Mouse (Mus musculus) embryonic fibroblast, embryonic 13.5 days (primary cell): ENCODE measurements around the gene Tcf7. TPM values are rescaled to one million over a fixed set of nuclear protein-coding genes. Genes with fewer than 3 reads are reported as not detected.

Experiments used
- H3K27ac ChIP-seq: 2 replicates; pipeline ENCODE4 v1.5.1; 2012; ENCODE audit warnings: low read length, control low read depth, inconsistent platforms; ENCODE audit not compliant: insufficient read depth
- H3K4me1 ChIP-seq: 2 replicates; pipeline ENCODE4 v1.6.1; 2011; ENCODE audit warnings: low read length; ENCODE audit not compliant: control insufficient read depth, insufficient read depth
- H3K4me3 ChIP-seq: 2 replicates; pipeline ENCODE4 v1.5.1; 2011; ENCODE audit warnings: mild to moderate bottlenecking, control low read depth, low read length; ENCODE audit not compliant: insufficient read depth
- CTCF ChIP-seq: IDR thresholded peaks from 2 replicates; pipeline ENCODE4 v1.5.1; 2011; ENCODE audit warnings: mild to moderate bottlenecking, control low read depth, low read length, moderate library complexity, borderline replicate concordance; ENCODE audit not compliant: insufficient read depth
- POLR2A ChIP-seq: IDR thresholded peaks from 2 replicates; pipeline ENCODE4 v1.6.1; 2011; ENCODE audit warnings: low read depth, mild to moderate bottlenecking, control low read depth, low read length, moderate library complexity
- polyA plus RNA-seq: library from polyadenylated mRNA; stranded (reverse); fragments of >200 nt; gene quantifications from 2 replicates; pipeline ENCODE4 v1.2.4, GENCODE M21; 2011; ENCODE audit warnings: low read depth; ENCODE audit not compliant: missing spikeins, insufficient read length

The Tcf7 gene
- polyA plus RNA-seq, 1 experiment = 2.1 TPM

DNA sequence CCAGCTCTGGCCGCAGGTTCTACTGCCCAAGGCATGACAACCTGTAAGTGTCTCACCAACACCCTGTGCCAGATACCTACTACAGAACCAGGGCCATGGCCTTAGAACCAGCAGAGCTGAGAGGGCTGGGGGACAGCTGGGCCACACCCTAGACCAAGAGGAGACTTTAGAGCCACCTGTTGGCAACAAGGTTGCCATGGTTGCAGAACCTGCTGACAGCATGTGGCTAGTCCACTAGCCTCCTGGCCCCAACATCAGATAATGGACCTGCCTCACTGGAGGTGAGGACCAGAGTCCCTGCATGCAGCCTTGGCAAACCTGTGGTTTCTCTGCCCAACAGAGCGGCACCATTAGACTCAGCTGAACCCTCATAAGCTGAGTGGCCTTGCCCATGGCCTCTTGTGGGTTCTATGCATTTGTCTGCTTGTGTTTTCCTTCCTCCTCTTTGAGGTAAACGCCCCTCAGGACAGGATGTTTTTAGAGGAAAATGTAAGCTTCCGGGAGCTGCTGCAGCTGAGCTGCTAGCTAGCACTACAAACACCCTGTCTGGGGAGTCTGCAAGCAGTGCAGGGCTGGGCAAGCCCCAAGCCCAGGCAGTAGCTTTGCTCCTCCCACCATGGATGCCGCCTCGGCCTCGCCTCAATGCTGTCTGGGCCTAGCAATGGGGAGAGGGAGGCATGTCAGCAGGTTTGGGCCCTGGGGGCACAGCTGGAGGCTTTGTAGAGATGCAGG is 14.5 kb downstream of the Tcf7 start:
- H3K4me1 ChIP-seq = no peaks in the 10 kb centered on the region; the same call in 1 of the 2 replicates
- H3K4me3 ChIP-seq = no peak overlapping the region
- H3K27ac ChIP-seq = no peak overlapping the region
- TF ChIP-seq POLR2A (no peak), CTCF (no peak)

DNA sequence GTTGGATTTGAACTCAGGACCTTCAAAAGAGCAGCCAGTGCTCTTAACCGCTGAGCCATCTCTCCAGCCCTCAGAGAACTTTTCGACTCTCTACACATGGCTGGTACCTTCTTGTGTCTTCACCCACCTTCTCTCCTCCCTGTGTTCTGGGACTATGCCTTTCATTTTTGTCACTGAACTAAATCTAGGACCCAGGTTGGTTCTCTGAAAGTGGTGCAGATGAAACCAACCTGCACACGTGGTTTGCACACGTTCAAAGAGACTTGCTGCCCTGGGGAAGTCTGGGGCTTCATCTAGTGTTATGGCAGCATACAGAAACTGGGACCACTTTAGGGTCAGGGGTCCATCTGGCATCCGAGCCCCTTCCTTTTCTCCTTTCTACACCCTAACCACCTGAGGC is 15.5 kb downstream of the Tcf7 start:
- Histone ChIP-seq H3K4me3 (no peak overlapping the region), H3K4me1 (no peaks in the 10 kb centered on the region), H3K27ac (no peak overlapping the region)
- no peak for TF ChIP-seq POLR2A
- TF ChIP-seq CTCF = no peak

DNA sequence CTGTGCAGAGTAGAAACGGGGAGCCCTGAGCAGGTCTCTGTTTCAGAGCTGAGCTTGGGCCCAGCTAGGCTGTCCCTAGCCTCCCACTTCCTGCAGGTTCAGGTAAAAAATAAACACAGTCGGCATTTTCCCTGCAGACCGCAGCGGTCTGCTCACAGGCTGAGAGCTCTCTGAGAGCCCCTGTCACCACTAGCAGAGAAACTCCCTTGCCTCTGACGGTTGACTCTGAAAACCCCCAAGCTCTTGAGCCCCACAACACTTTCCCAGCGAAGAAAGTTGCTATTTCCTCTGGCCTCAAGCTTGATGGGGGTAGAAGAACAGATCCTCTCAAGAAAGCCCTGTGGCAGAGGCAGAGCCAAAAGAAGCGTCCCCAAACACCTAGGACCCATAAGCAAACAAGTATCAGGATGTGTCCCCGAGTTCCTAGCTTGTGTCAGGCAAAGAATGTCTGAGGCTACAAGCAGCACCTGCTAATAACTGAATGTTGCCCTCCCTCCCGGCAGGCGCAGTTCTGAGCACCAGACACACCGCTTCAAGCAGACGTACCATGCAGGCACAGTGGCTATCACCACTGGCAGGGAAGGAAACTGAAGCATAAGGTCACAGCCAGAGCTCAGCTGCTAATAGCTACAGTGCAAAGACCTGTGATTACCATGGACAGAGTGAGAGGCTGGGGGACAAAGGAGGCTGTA is 17.1 kb downstream of the Tcf7 start:
- H3K27ac ChIP-seq = no peak overlapping the region
- H3K4me1 ChIP-seq = no peaks in the 10 kb centered on the region
- no peak overlapping the region for H3K4me3 ChIP-seq
- TF ChIP-seq CTCF = no peak
- TF ChIP-seq POLR2A = no peak

DNA sequence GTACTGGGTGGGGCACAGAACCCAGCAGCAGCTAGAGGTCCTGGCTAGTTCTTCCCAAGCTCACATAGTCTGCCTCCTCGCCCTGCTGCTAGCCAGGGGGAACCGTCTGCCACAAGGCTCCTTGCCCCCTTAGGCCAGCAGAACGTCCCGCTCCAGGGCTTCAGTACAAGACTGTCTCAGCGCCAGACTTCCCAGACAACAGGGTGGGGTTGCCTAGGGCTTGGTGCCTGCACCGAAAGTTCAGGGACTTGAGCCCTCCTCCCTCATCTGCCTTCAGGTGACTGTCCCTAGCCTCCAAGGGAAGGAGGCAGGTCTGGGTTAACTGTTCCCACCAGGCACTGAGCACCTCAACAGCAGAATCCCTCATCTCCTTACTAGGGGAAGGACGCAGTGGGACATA is 17.9 kb downstream of the Tcf7 start:
- TF ChIP-seq CTCF (no peak), POLR2A (no peak)
- Histone ChIP-seq H3K4me3 (no peak overlapping the region), H3K4me1 (no peaks in the 10 kb centered on the region), H3K27ac (no peak overlapping the region)

DNA sequence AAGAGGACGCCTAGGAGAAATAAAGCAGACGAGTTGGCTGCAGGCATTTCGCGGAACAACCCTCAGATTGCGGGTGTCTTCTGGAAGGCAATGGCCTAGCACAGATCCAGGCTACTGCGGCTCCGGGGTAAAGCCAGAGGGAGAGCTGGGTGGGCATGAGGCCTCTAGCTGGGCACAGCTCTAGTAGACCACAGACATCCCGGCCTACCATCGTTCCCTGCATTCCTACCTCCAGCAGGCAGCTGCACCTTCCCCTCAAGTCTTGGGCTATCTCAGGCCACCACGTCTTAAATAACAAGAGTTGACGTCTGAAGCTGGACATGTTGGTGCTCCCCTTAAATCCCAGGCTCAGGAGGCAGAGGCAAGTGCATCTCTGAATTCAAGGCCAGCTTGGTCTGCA is 20.5 kb downstream of the Tcf7 start:
- H3K27ac ChIP-seq = no peak overlapping the region
- TF ChIP-seq POLR2A (no peak), CTCF (no peak)
- no peak overlapping the region for H3K4me3 ChIP-seq
- H3K4me1 ChIP-seq = no peaks in the 10 kb centered on the region

DNA sequence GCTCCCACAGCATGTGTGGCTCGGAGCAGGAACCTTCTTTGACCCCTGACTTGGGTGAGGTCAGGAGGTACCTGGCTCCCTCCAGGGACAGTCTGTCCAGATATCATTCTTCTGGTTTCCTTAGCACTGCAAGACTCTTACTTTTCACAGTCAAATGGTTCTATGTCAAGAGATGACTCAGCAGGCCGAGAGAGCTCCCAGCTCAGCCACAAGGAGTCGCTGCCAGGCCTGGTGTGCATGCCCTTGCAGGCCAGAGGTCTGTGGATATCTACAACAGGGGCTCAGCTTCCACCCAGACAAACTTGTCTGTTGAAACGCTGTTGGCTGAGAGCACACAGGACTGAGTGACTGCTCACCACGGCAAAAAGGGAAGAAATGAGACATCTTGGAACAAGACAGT is 20.9 kb downstream of the Tcf7 start:
- Histone ChIP-seq H3K4me3 (no peak overlapping the region), H3K27ac (no peak overlapping the region), H3K4me1 (no peaks in the 10 kb centered on the region)
- TF ChIP-seq POLR2A = no peak
- TF ChIP-seq CTCF = peak; percentile 59

DNA sequence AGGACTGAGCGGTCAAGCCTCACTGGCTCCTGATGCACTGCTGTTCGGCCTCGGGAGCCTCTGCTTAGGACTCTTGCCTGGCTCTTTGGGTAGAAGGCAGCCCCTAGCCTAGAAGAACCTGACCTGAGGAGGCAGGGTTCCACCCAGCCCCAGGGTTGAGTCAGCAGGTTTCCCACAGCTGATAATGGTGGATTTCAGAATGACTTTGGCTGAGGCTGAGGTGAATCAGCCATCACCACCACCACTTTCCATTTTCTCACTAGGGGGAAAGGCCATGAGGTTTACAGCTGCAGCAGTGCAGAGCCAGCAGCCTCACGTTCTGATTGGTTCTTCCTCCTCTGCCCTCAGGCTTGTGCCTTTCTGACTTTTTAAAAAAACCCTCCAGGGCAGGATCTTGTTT is 21.9 kb downstream of the Tcf7 start:
- H3K27ac ChIP-seq = no peak overlapping the region
- TF ChIP-seq CTCF (no peak), POLR2A (no peak)
- no peaks in the 10 kb centered on the region for H3K4me1 ChIP-seq
- H3K4me3 ChIP-seq = no peak overlapping the region

DNA sequence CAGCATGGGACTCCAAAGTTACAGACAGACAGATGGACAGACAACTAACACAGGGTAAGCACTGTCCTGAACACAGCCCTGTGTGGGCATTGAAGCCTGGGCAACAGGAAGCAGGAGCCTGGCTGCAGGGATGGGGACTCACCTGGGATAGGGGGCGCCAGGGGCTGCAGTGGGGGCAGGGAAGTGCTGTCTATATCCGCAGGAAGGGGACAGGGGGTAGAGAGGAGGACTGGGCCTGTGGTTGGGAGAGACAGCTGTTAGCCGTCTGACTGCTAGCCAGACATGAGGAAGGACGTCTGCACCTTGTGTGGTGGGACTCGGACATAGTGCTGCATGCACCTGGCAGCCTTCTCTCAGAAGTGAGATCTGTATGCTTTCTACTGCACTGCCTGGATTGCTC is 24.1 kb downstream of the Tcf7 start:
- TF ChIP-seq POLR2A (no peak), CTCF (no peak)
- Histone ChIP-seq H3K4me1 (no peaks in the 10 kb centered on the region), H3K4me3 (no peak overlapping the region), H3K27ac (no peak overlapping the region)

DNA sequence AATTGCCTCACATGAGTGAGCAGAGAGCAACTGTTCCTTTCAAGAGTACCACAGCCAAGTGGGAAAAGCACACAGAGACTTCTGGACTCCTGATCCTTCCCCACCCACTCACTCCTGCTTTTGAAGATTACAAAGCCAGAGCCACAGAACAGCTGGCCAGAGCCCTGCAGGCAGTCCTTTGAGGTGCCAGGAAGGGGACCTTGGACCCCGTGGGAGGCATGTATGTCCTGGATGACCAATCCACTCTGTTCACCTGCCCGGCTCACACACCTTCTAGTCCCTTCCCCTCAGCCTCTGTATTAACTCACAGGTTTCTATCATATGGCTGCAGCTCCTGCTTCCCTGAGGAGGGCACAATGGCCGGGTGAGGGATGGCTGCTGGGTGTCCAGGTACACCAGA is 25.4 kb downstream of the Tcf7 start:
- no peak overlapping the region for H3K4me3 ChIP-seq
- TF ChIP-seq POLR2A (no peak), CTCF (no peak)
- no peak overlapping the region for H3K27ac ChIP-seq
- H3K4me1 ChIP-seq = no peaks in the 10 kb centered on the region

DNA sequence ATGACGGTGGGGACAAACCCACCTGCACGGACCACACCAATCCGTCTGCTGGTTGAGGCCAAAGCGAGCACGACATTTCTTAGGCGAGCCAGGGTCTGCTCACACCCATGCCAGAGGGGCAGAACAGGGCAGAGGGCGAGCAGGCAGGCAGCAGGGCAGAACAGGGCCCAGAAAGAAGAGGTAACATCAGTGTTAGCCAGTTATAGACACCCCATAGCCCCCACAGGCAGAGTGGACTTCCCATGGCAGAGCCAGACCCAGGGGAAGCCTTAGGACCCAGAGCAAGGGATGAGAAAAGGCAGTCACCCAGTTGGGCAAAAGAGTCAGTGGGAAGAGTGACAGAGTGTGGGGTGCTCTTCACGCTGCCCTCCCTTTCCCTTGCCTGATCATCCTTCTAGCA is 27.7 kb downstream of the Tcf7 start:
- TF ChIP-seq POLR2A = no peak
- TF ChIP-seq CTCF = no peak
- no peak overlapping the region for H3K27ac ChIP-seq
- H3K4me1 ChIP-seq = peaks cover 7% of the 10 kb centered on the region
- no peak overlapping the region for H3K4me3 ChIP-seq
